8 mouse cellular contexts compared by ENCODE assay signal in the genomic region with DNA sequence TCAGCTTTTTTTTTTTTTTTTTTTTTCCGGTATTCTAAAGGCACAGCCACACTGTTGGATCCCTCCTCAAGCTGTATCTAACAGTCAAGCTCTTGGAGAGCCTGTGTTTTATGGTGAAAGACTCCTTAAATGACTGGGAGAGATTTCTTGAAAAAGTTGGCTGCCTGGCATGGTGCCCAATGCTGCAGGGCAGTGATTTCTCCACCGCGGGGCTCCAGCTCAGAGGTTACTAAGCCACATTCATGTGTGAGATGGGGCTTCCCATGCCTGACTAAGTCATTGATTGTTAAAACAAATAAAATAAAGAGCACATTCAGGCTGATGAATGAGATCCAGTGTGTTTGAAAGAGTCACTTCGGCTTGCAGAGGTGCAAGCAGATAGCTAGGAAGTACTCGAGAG.
A peak's percentile ranks its signal among the peaks of the same experiment; 100 is the strongest.
DNase-seq lines count a peak whose midpoint lies in the region.

No protein-coding gene starts in this region.

- peak; percentile 8 for DNase-seq in gastrocnemius, adult 18-20 months (ENCODE audit: low spot score)
- DNase-seq in gastrocnemius, postnatal 25 days = no peak
- DNase-seq in left cerebral cortex, postnatal 4 days = peak; percentile 60
- no peak for DNase-seq in left cerebral cortex, adult 11 months (ENCODE audit: low spot score)
- peak; percentile 35 for DNase-seq in Muller cell, postnatal 12 days (ENCODE audit: inconsistent ontology term)
- DNase-seq in cerebellum, postnatal 10 days = peak; percentile 59 to 60
- DNase-seq in thymus, postnatal 14 days = no peak
- DNase-seq in left cerebral cortex, postnatal 25 days (ENCODE audit: low spot score in 2 of 2) = no peak

- intact Hi-C loops in left cerebral cortex, postnatal 4 days (cut with DNase I) = no loop called here
- intact Hi-C loops in left cerebral cortex, postnatal 25 days (cut with DNase I) = no loop called here

Comparison
In these comparisons a context has a peak if more than half of its experiments do, and no peak if none do; other contexts are left out.
1. DNase-seq: peak in gastrocnemius, adult 18-20 months (single experiment), left cerebral cortex, postnatal 4 days (single experiment), Muller cell, postnatal 12 days (single experiment) and cerebellum, postnatal 10 days (2 of 2); none in gastrocnemius, postnatal 25 days (single experiment), left cerebral cortex, adult 11 months (single experiment), thymus, postnatal 14 days (single experiment) and left cerebral cortex, postnatal 25 days (0 of 2).